Mouse (Mus musculus) MEL (cell line): ENCODE measurements around the gene Wdr38.

Experiments
- CHD1 ChIP-seq: IDR thresholded peaks from 2 replicates; pipeline ENCODE4 v1.6.1; 2012; ENCODE audit warnings: low read depth, mild to moderate bottlenecking, inconsistent platforms, low read length, improper control_type of control experiment
- POLR2A ChIP-seq, 2 experiments: IDR thresholded peaks; 2 replicates each; pipeline ENCODE4 v1.6.1; 2011 to 2012; ENCODE audit warnings: low read length in 2 of 2, mild to moderate bottlenecking in 2 of 2, control low read depth in 1 of 2, improper control_type of control experiment in 1 of 2, low read depth in 1 of 2, moderate library complexity in 1 of 2; ENCODE audit not compliant: control insufficient read depth in 1 of 2, insufficient read depth in 1 of 2, poor library complexity in 1 of 2

DNA sequence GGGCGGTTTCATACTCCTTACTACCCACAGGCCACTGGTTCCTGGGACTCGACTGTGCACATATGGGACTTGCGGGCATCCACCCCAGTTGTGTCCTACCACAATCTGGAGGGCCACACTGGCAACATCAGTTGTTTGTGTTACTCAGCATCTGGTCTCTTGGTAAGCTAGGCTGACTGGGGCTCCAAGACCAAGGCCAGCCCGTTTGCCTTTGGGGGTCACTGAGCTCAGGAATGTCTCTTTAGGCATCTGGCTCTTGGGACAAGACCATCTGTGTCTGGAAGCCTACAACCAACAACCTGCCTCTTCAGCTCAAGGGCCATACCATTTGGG, 3.3 kb downstream of the Wdr38 start:
- TF ChIP-seq POLR2A (IDR thresholded peaks at IDR 0.05; ENCODE audit: control insufficient read depth in 1 of 2, insufficient read depth in 1 of 2, low read depth in 1 of 2, low read length in 2 of 2, poor library complexity in 1 of 2) (no peak; a peak in 1 of 4 replicates), CHD1 (no peak)
